Mouse (Mus musculus): ENCODE results near the gene Maco1.

GRCm38 (mm10) chr4:134795819-134796485, 57.2 kb downstream of the Maco1 start:
- TF ChIP-seq POLR2A (IDR thresholded peaks at IDR 0.05; ENCODE audit: extremely low read depth, insufficient read depth, low read length) (no peak), CTCF (IDR thresholded peaks at IDR 0.05; ENCODE audit: extremely low read depth, insufficient read depth, low read length) (no peak)
